Mouse (Mus musculus): ENCODE data around the gene Vwa8. TPM values are rescaled to one million over a fixed set of nuclear protein-coding genes. Genes with fewer than 3 reads are reported as not detected.

The Vwa8 gene
- total RNA-seq, 1 experiment = 9.8 TPM

DNA sequence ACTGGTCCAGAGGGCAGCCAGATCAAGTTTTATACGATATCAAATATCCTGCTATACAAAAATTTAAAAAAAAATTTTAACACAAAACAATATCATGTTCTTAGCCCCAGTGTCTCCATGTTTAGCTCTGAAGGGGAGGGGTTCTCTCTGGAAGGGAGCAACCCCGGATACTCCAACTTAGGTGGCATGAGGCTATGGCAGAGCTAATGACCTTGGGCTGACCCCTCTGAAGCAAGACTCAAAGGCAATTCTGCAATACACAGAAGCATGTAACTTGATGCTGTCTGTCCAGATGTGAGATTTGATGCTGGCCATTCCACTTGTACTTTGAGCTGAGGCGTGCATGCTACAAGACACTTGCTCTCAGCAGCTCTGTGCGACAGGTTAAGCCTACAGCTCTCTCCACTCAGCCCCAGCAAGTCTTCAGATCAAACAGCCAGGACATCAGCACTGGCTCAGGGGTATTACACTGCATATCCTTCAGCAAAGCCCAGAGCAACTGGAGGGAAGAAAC lies 392.3 kb downstream of the Vwa8 start:
- DNase-seq (ENCODE audit: low read depth, low spot score) = no peak
- Histone ChIP-seq H3K4me1 (ENCODE audit: control insufficient read depth in 2 of 2, insufficient read depth in 2 of 2, low read length in 2 of 2, poor library complexity in 1 of 2) (0 out of 4 replicates have a peak, but pooled peaks cover 0 to 2% of the 10 kb centered on the region in 2 experiments), H3K27ac (ENCODE audit: insufficient read depth, low read depth, low read length, poor library complexity, severe bottlenecking) (no peak overlapping the region), H3K4me3 (ENCODE audit: insufficient read depth in 1 of 2, low read depth in 1 of 2, low read length in 2 of 2, poor library complexity in 1 of 2, severe bottlenecking in 1 of 2) (no peak overlapping the region), H3K9me3 (ENCODE audit: control insufficient read depth, insufficient read depth, low read depth, low read length) (no peaks in the 10 kb centered on the region), H3K9ac (ENCODE audit: insufficient read depth, low read depth, low read length, poor library complexity, severe bottlenecking) (no peak overlapping the region), H3K36me3 (ENCODE audit: control insufficient read depth, insufficient read depth, low read length, poor library complexity, severe bottlenecking) (no peaks in the 10 kb centered on the region)
- in situ Hi-C loops (cut with MboI; ENCODE audit: low sequenced_read_pairs in 2 of 2, unreplicated experiment in 2 of 2) = no loop called here
- TF ChIP-seq ZC3H11A (IDR thresholded peaks at IDR 0.05; ENCODE audit: borderline replicate concordance, low read depth, low read length) = no peak
- no peak for TF ChIP-seq CHD2 (IDR thresholded peaks at IDR 0.05; ENCODE audit: low read depth, low read length)
- no peak for TF ChIP-seq ZNF384 (IDR thresholded peaks at IDR 0.05; ENCODE audit: low read depth, low read length)
- TF ChIP-seq HCFC1 (IDR thresholded peaks at IDR 0.05; ENCODE audit: borderline replicate concordance, insufficient read depth, low read length) = no peak
- no peak for TF ChIP-seq MAFK (IDR thresholded peaks at IDR 0.05; ENCODE audit: insufficient read depth, low read depth, low read length)

DNA sequence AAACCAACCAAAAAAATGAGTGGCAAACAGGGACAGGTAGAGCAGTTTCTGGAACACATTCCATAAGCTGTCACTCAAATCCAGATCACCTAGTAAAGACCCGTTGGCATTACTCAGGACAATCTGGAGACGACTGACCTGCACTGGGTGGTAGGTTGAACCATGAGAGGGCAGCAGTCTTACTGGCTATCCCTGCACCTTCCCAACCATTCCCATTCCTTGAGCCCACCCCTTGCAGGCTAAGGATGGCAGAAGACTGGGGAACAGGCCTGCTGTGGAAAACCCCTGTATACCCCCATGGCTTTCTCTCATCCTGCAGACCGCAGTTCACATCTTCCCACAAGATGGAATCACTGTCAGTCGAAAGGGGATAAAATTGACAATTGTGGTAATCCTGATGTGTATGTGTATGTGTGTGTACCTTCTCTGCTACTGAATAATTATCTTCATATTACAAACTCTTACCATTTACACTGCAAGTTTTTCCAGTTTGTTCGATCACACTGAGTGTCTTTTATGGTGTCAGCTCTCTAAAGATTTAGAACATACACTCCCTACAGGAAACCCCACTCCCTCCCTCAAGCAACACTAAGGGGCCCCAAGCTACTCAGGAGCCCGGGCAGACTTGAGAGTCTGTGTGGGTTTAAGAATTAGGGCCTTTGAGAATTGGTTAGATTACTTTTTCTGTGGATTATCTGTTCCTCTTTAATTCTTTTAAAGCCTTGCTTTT lies 393.0 kb downstream of the Vwa8 start:
- DNase-seq (ENCODE audit: low read depth, low spot score) = no peak
- TF ChIP-seq HCFC1 (IDR thresholded peaks at IDR 0.05; ENCODE audit: borderline replicate concordance, insufficient read depth, low read length) (no peak), ZC3H11A (IDR thresholded peaks at IDR 0.05; ENCODE audit: borderline replicate concordance, low read depth, low read length) (no peak), ZNF384 (IDR thresholded peaks at IDR 0.05; ENCODE audit: low read depth, low read length) (no peak), CHD2 (IDR thresholded peaks at IDR 0.05; ENCODE audit: low read depth, low read length) (no peak), MAFK (IDR thresholded peaks at IDR 0.05; ENCODE audit: insufficient read depth, low read depth, low read length) (no peak)
- H3K27ac ChIP-seq (ENCODE audit: insufficient read depth, low read depth, low read length, poor library complexity, severe bottlenecking) = no peak overlapping the region
- H3K9me3 ChIP-seq (ENCODE audit: control insufficient read depth, insufficient read depth, low read depth, low read length) = no peaks in the 10 kb centered on the region
- no peak overlapping the region for H3K4me3 ChIP-seq (ENCODE audit: insufficient read depth in 1 of 2, low read depth in 1 of 2, low read length in 2 of 2, poor library complexity in 1 of 2, severe bottlenecking in 1 of 2)
- H3K4me1 ChIP-seq (ENCODE audit: control insufficient read depth in 2 of 2, insufficient read depth in 2 of 2, low read length in 2 of 2, poor library complexity in 1 of 2) = 0 out of 4 replicates have a peak, but pooled peaks cover 0 to 2% of the 10 kb centered on the region in 2 experiments
- in situ Hi-C loops (cut with MboI; ENCODE audit: low sequenced_read_pairs in 2 of 2, unreplicated experiment in 2 of 2) = no loop called here
- H3K36me3 ChIP-seq (ENCODE audit: control insufficient read depth, insufficient read depth, low read length, poor library complexity, severe bottlenecking) = no peaks in the 10 kb centered on the region
- no peak overlapping the region for H3K9ac ChIP-seq (ENCODE audit: insufficient read depth, low read depth, low read length, poor library complexity, severe bottlenecking)

DNA sequence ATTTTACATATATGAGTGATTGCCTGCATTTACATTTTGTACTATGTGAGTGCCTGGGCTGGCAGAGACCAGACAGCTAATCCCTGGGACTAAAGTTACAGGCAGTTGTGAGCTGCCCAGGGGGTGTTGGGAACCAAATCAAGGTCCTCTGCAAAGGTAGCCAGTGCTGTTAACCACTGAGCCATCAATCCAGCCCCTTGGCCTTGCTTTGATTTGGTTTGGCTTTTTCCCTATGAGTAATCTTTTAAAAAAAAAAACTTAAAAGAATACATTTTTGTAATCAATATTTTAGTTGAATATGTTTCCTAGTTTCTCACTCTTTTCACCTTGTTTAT lies 393.5 kb downstream of the Vwa8 start:
- Histone ChIP-seq H3K4me1 (ENCODE audit: control insufficient read depth in 2 of 2, insufficient read depth in 2 of 2, low read length in 2 of 2, poor library complexity in 1 of 2) (0 out of 4 replicates have a peak, but pooled peaks cover 0 to 2% of the 10 kb centered on the region in 2 experiments), H3K9me3 (ENCODE audit: control insufficient read depth, insufficient read depth, low read depth, low read length) (no peaks in the 10 kb centered on the region), H3K27ac (ENCODE audit: insufficient read depth, low read depth, low read length, poor library complexity, severe bottlenecking) (no peak overlapping the region), H3K36me3 (ENCODE audit: control insufficient read depth, insufficient read depth, low read length, poor library complexity, severe bottlenecking) (no peaks in the 10 kb centered on the region), H3K4me3 (ENCODE audit: insufficient read depth in 1 of 2, low read depth in 1 of 2, low read length in 2 of 2, poor library complexity in 1 of 2, severe bottlenecking in 1 of 2) (no peak overlapping the region), H3K9ac (ENCODE audit: insufficient read depth, low read depth, low read length, poor library complexity, severe bottlenecking) (no peak overlapping the region)
- no peak for DNase-seq (ENCODE audit: low read depth, low spot score)
- TF ChIP-seq ZC3H11A (IDR thresholded peaks at IDR 0.05; ENCODE audit: borderline replicate concordance, low read depth, low read length) = no peak
- no peak for TF ChIP-seq HCFC1 (IDR thresholded peaks at IDR 0.05; ENCODE audit: borderline replicate concordance, insufficient read depth, low read length)
- no peak for TF ChIP-seq ZNF384 (IDR thresholded peaks at IDR 0.05; ENCODE audit: low read depth, low read length)
- no peak for TF ChIP-seq MAFK (IDR thresholded peaks at IDR 0.05; ENCODE audit: insufficient read depth, low read depth, low read length)
- no peak for TF ChIP-seq CHD2 (IDR thresholded peaks at IDR 0.05; ENCODE audit: low read depth, low read length)
- in situ Hi-C loops (cut with MboI; ENCODE audit: low sequenced_read_pairs in 2 of 2, unreplicated experiment in 2 of 2) = no loop called here

DNA sequence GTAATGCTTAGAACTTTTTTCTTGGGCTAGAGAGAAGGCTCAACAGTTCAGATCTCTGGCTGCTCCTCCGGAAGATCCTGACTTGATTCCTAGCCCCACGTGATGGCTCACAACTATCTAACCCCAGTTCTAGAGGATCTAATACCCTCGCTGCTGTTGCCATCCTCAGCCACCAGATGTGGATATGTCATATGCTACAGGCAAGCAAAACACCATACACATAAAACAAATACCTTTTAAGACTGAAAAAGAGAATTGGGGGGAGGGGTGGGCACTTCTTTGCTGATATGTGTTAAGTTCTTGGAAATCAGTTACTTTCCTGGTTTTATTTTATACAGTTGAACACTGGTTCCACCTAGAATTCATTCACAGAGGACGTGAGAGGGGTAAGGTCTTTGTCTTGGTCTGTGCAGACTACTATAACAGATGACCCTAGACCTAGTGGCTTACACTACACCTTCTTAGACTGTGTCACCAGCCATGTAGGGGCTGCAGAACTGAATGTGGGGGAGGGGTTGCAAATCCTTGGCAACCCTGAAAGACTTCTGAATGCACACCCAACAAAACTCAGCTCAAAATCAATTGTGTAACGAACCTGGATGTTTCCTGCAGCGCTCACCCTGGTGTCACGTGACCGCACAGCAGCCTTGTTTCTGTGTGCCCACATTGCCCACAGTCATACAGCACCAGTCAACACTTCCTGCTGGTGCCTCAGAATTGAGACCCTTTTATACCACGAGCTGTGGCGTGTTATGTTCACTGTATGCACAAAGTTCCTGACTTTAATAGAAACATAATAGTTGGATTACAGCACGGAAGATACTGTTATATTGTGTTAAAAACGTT lies 394.4 kb downstream of the Vwa8 start:
- no peak overlapping the region for H3K27ac ChIP-seq (ENCODE audit: insufficient read depth, low read depth, low read length, poor library complexity, severe bottlenecking)
- H3K4me1 ChIP-seq (ENCODE audit: control insufficient read depth in 2 of 2, insufficient read depth in 2 of 2, low read length in 2 of 2, poor library complexity in 1 of 2) = no peaks in the 10 kb centered on the region
- H3K36me3 ChIP-seq (ENCODE audit: control insufficient read depth, insufficient read depth, low read length, poor library complexity, severe bottlenecking) = no peaks in the 10 kb centered on the region
- no peak overlapping the region for H3K4me3 ChIP-seq (ENCODE audit: insufficient read depth in 1 of 2, low read depth in 1 of 2, low read length in 2 of 2, poor library complexity in 1 of 2, severe bottlenecking in 1 of 2)
- no peaks in the 10 kb centered on the region for H3K9me3 ChIP-seq (ENCODE audit: control insufficient read depth, insufficient read depth, low read depth, low read length)
- TF ChIP-seq ZNF384 (IDR thresholded peaks at IDR 0.05; ENCODE audit: low read depth, low read length) (no peak), MAFK (IDR thresholded peaks at IDR 0.05; ENCODE audit: insufficient read depth, low read depth, low read length) (no peak)
- H3K9ac ChIP-seq (ENCODE audit: insufficient read depth, low read depth, low read length, poor library complexity, severe bottlenecking) = no peak overlapping the region
- in situ Hi-C loops (cut with MboI; ENCODE audit: low sequenced_read_pairs in 2 of 2, unreplicated experiment in 2 of 2) = no loop called here
- DNase-seq (ENCODE audit: low read depth, low spot score) = no peak

Measured in ES-E14 (cell line).